Mouse (Mus musculus): ENCODE measurements around the gene Gpn1.
"Not testable (repeated sequence)": the region's sequence is repeated elsewhere in the genome, so short reads cannot be mapped to it uniquely, and the experiment has no call there.

Gene Gpn1

GRCm38 (mm10) chr5:31494513-31495297, at the start of gene Gpn1:
Gpn1 (plus strand) TSS chr5:31494741.
- DNase-seq = peak; percentile 94 to 97

- DNase-seq = no peak
These were observed 43.2 kb upstream of the Gpn1 start for GRCm38 (mm10) chr5:31451336-31451735.

GRCm38 (mm10) chr5:31451878-31452561, 42.5 kb upstream of the Gpn1 start, which contains the start of gene Zfp512:
Zfp512 (plus strand) TSS chr5:31452431.
- peak; percentile 96 to 98 for DNase-seq

- DNase-seq = no peak
These were observed 42.0 kb upstream of the Gpn1 start for GRCm38 (mm10) chr5:31452562-31452878.

GRCm38 (mm10) chr5:31452886-31453410, 41.6 kb upstream of the Gpn1 start:
- DNase-seq = no peak

- DNase-seq = no peak
These were observed 26.7 kb upstream of the Gpn1 start for GRCm38 (mm10) chr5:31467798-31468197.

- DNase-seq = no peak
These were observed 24.8 kb upstream of the Gpn1 start for GRCm38 (mm10) chr5:31469711-31470110.

GRCm38 (mm10) chr5:31470334-31470733, 24.2 kb upstream of the Gpn1 start:
- peak in 1 of 2 experiments; percentile 58 for DNase-seq

GRCm38 (mm10) chr5:31480536-31480935, 14.0 kb upstream of the Gpn1 start:
- no peak for DNase-seq

GRCm38 (mm10) chr5:31485440-31485839, 9.1 kb upstream of the Gpn1 start, which contains the start of gene 4930548H24Rik:
4930548H24Rik (plus strand) TSS chr5:31485740.
- no peak for DNase-seq

GRCm38 (mm10) chr5:31487889-31488288, 6.7 kb upstream of the Gpn1 start:
- DNase-seq = no peak

- no peak for DNase-seq
These were observed 5.3 kb upstream of the Gpn1 start for GRCm38 (mm10) chr5:31489116-31489769.

GRCm38 (mm10) chr5:31492031-31492430, 2.5 kb upstream of the Gpn1 start:
- no peak for DNase-seq

GRCm38 (mm10) chr5:31504843-31505242, 10.3 kb downstream of the Gpn1 start:
- no peak for DNase-seq

- no peak for DNase-seq
These were observed 17.9 kb downstream of the Gpn1 start for GRCm38 (mm10) chr5:31512481-31512880.

- no peak for DNase-seq
These were observed 26.0 kb downstream of the Gpn1 start for GRCm38 (mm10) chr5:31520556-31520955.

- peak; percentile 75 to 81 for DNase-seq
These were observed 32.0 kb downstream of the Gpn1 start, which contains the start of gene Slc4a1ap for GRCm38 (mm10) chr5:31526354-31527116. Slc4a1ap (plus strand) TSS chr5:31526995.

GRCm38 (mm10) chr5:31527117-31527680, 32.7 kb downstream of the Gpn1 start:
- DNase-seq = no peak

- not testable (repeated sequence) for DNase-seq
These were observed 33.2 kb downstream of the Gpn1 start, which contains the start of gene Supt7l for GRCm38 (mm10) chr5:31527707-31528106. Supt7l (minus strand) TSS chr5:31527807.

- DNase-seq = no peak
These were observed 34.0 kb downstream of the Gpn1 start for GRCm38 (mm10) chr5:31528560-31528959.

- DNase-seq = no peak
These were observed 40.7 kb downstream of the Gpn1 start for GRCm38 (mm10) chr5:31535228-31535627.

- no peak for DNase-seq
These were observed 64.9 kb downstream of the Gpn1 start for GRCm38 (mm10) chr5:31559401-31559800.

Data from kidney, postnatal 25 days (tissue).